Mouse (Mus musculus) left cerebral cortex, postnatal 10 days (tissue): ENCODE measurements at regions not wholly inside any gene's neighbourhood (a gene's known extent, or its start where the extent isn't known, plus 50 kb on each side); places are given as distances from the start of the nearest gene placed in this dataset.
"Not testable (repeated sequence)": the region's sequence is repeated elsewhere in the genome, so short reads cannot be mapped to it uniquely, and the experiment has no call there.

Experiments used
- DNase-seq, 2 experiments: peaks; one replicate each; pipeline ENCODE4 v3.0.0; 2021 to 2022; ENCODE audit warnings: low spot score in 2 of 2, mixed read lengths in 1 of 2; ENCODE audit errors: extremely low spot score in 1 of 2
- intact Hi-C: fragments of 180-260 bp; cut with DNase I; formaldehyde crosslinking; loops from one replicate; pipeline ENCODE4 v1.15.1; 2025

- intact Hi-C loops, result no loop called here
- DNase-seq, result no peak
Observed at GRCm38 (mm10) chr12:64788761-64789160, 128.9 kb upstream of the Gm527 start.

- intact Hi-C loops, DNase-seq: not testable (repeated sequence)
Observed at GRCm38 (mm10) chr12:64808492-64808891, 109.2 kb upstream of the Gm527 start.

GRCm38 (mm10) chr12:64810081-64810480, 107.6 kb upstream of the Gm527 start:
- intact Hi-C loops, result no loop called here
- no peak for DNase-seq

GRCm38 (mm10) chr12:64815871-64816270, 101.8 kb upstream of the Gm527 start:
- intact Hi-C loops, result no loop called here
- no peak for DNase-seq

GRCm38 (mm10) chr12:64817056-64817810, 100.5 kb upstream of the Gm527 start:
- intact Hi-C loops, result no loop called here

GRCm38 (mm10) chr12:64820722-64821121, 97.0 kb upstream of the Gm527 start:
- no peak for DNase-seq
- intact Hi-C loops, result no loop called here

More at GRCm38 (mm10) chr12:64817056-64817810, 100.5 kb upstream of the Gm527 start:
- DNase-seq, result peak in 1 of 2 experiments; percentile 34

- DNase-seq, result peak in 1 of 2 experiments; percentile 14
- intact Hi-C loops, result no loop called here
Observed at GRCm38 (mm10) chr12:64829662-64830249, 88.0 kb upstream of the Gm527 start.

- DNase-seq, result peak in 1 of 2 experiments; percentile 18
- intact Hi-C loops, result no loop called here
Observed at GRCm38 (mm10) chr12:64832313-64833151, 85.2 kb upstream of the Gm527 start.

- DNase-seq, result no peak
- intact Hi-C loops, result no loop called here
Observed at GRCm38 (mm10) chr12:64857709-64858108, 60.0 kb upstream of the Gm527 start.
